Mouse (Mus musculus): ENCODE results near the gene Pkd1l1. TPM values are rescaled to one million over a fixed set of nuclear protein-coding genes. Genes with fewer than 3 reads are reported as not detected.

Gene Pkd1l1
- polyA plus RNA-seq, 1 experiment from 2014 or later: 0.19 TPM

GRCm38 (mm10) chr11:8862426-8862825 lies 110.6 kb downstream of the Pkd1l1 start:
- H3K9me3 ChIP-seq (ENCODE audit: control insufficient read depth, low read length): no peaks in the 10 kb centered on the region
- H3K4me1 ChIP-seq (replicated peaks; ENCODE audit: control insufficient read depth, insufficient read depth): no peaks in the 10 kb centered on the region
- H3K4me2 ChIP-seq (replicated peaks; ENCODE audit: low read depth): no peak overlapping the region
- DNase-seq (ENCODE audit: low spot score) (no peak), ATAC-seq (ENCODE audit: low FRiP score, low TSS enrichment) (no peak)
- H3K36me3 ChIP-seq (ENCODE audit: control insufficient read depth, insufficient read depth, low read length): no peaks in the 10 kb centered on the region
- TF ChIP-seq EP300 (optimal IDR thresholded peaks at IDR 0.05): no peak
- no peak for TF ChIP-seq CTCF (IDR thresholded peaks at IDR 0.05; ENCODE audit: low read depth)
- no peak overlapping the region for H3K4me3 ChIP-seq (ENCODE audit: low read depth, low read length)
- H3K9ac ChIP-seq (ENCODE audit: low read length): no peak overlapping the region
- 84% methylated on average over 4 of the region's 4 CpGs for WGBS
- no peak overlapping the region for H3K27ac ChIP-seq (replicated peaks)
- no peaks in the 10 kb centered on the region for H3K27me3 ChIP-seq (ENCODE audit: control insufficient read depth, insufficient read depth, low read length)

- Histone ChIP-seq H3K4me2 (replicated peaks; ENCODE audit: low read depth) (no peak overlapping the region), H3K27ac (replicated peaks) (no peak overlapping the region), H3K4me3 (ENCODE audit: low read depth, low read length) (no peak overlapping the region), H3K9me3 (ENCODE audit: control insufficient read depth, low read length) (no peaks in the 10 kb centered on the region), H3K4me1 (replicated peaks; ENCODE audit: control insufficient read depth, insufficient read depth) (no peaks in the 10 kb centered on the region), H3K36me3 (ENCODE audit: control insufficient read depth, insufficient read depth, low read length) (no peaks in the 10 kb centered on the region), H3K9ac (ENCODE audit: low read length) (no peak overlapping the region), H3K27me3 (ENCODE audit: control insufficient read depth, insufficient read depth, low read length) (no peaks in the 10 kb centered on the region)
- ATAC-seq (ENCODE audit: low FRiP score, low TSS enrichment) (no peak), DNase-seq (ENCODE audit: low spot score) (no peak)
- TF ChIP-seq EP300 (optimal IDR thresholded peaks at IDR 0.05) (no peak), CTCF (IDR thresholded peaks at IDR 0.05; ENCODE audit: low read depth) (no peak)
- 87% methylated on average over 4 of the region's 4 CpGs for WGBS
Observed at GRCm38 (mm10) chr11:8861978-8862377, 111.1 kb downstream of the Pkd1l1 start.

- DNase-seq (ENCODE audit: low spot score) (no peak), ATAC-seq (ENCODE audit: low FRiP score, low TSS enrichment) (no peak)
- WGBS: 38% methylated on average over 3 of the region's 3 CpGs
- no peak overlapping the region for H3K9ac ChIP-seq (ENCODE audit: low read length)
- no peaks in the 10 kb centered on the region for H3K36me3 ChIP-seq (ENCODE audit: control insufficient read depth, insufficient read depth, low read length)
- no peak for TF ChIP-seq EP300 (optimal IDR thresholded peaks at IDR 0.05)
- peak; percentile 59 for TF ChIP-seq CTCF (IDR thresholded peaks at IDR 0.05; ENCODE audit: low read depth)
- no peaks in the 10 kb centered on the region for H3K27me3 ChIP-seq (ENCODE audit: control insufficient read depth, insufficient read depth, low read length)
- H3K27ac ChIP-seq (replicated peaks): no peak overlapping the region
- H3K4me1 ChIP-seq (replicated peaks; ENCODE audit: control insufficient read depth, insufficient read depth): no peaks in the 10 kb centered on the region
- no peak overlapping the region for H3K4me2 ChIP-seq (replicated peaks; ENCODE audit: low read depth)
- no peaks in the 10 kb centered on the region for H3K9me3 ChIP-seq (ENCODE audit: control insufficient read depth, low read length)
- no peak overlapping the region for H3K4me3 ChIP-seq (ENCODE audit: low read depth, low read length)
Observed at GRCm38 (mm10) chr11:8860878-8861277, 112.2 kb downstream of the Pkd1l1 start.

GRCm38 (mm10) chr11:8859868-8860267 lies 113.2 kb downstream of the Pkd1l1 start:
- DNase-seq (ENCODE audit: low spot score) (peak; percentile 80), ATAC-seq (ENCODE audit: low FRiP score, low TSS enrichment) (no peak)
- H3K9me3 ChIP-seq (ENCODE audit: control insufficient read depth, low read length): no peaks in the 10 kb centered on the region
- H3K9ac ChIP-seq (ENCODE audit: low read length): no peak overlapping the region
- no peak overlapping the region for H3K4me3 ChIP-seq (ENCODE audit: low read depth, low read length)
- H3K4me1 ChIP-seq (replicated peaks; ENCODE audit: control insufficient read depth, insufficient read depth): no peaks in the 10 kb centered on the region
- WGBS: 15% methylated on average over 5 of the region's 5 CpGs
- H3K27ac ChIP-seq (replicated peaks): no peak overlapping the region
- no peaks in the 10 kb centered on the region for H3K36me3 ChIP-seq (ENCODE audit: control insufficient read depth, insufficient read depth, low read length)
- no peaks in the 10 kb centered on the region for H3K27me3 ChIP-seq (ENCODE audit: control insufficient read depth, insufficient read depth, low read length)
- TF ChIP-seq CTCF (IDR thresholded peaks at IDR 0.05; ENCODE audit: low read depth) (peak; percentile 84), EP300 (optimal IDR thresholded peaks at IDR 0.05) (no peak)
- no peak overlapping the region for H3K4me2 ChIP-seq (replicated peaks; ENCODE audit: low read depth)

- Histone ChIP-seq H3K27ac (replicated peaks) (no peak overlapping the region), H3K4me2 (replicated peaks; ENCODE audit: low read depth) (no peak overlapping the region), H3K9me3 (ENCODE audit: control insufficient read depth, low read length) (no peaks in the 10 kb centered on the region), H3K27me3 (ENCODE audit: control insufficient read depth, insufficient read depth, low read length) (no peaks in the 10 kb centered on the region), H3K36me3 (ENCODE audit: control insufficient read depth, insufficient read depth, low read length) (no peaks in the 10 kb centered on the region), H3K9ac (ENCODE audit: low read length) (no peak overlapping the region), H3K4me1 (replicated peaks; ENCODE audit: control insufficient read depth, insufficient read depth) (no peaks in the 10 kb centered on the region), H3K4me3 (ENCODE audit: low read depth, low read length) (no peak overlapping the region)
- DNase-seq (ENCODE audit: low spot score) (no peak), ATAC-seq (ENCODE audit: low FRiP score, low TSS enrichment) (no peak)
- TF ChIP-seq CTCF (IDR thresholded peaks at IDR 0.05; ENCODE audit: low read depth): no peak
- TF ChIP-seq EP300 (optimal IDR thresholded peaks at IDR 0.05): no peak
- whole genome bisulfite sequencing: 67% methylated on average over 3 of the region's 3 CpGs
Observed at GRCm38 (mm10) chr11:8859041-8859440, 114.0 kb downstream of the Pkd1l1 start.

- Histone ChIP-seq H3K9me3 (ENCODE audit: control insufficient read depth, low read length) (no peaks in the 10 kb centered on the region), H3K4me2 (replicated peaks; ENCODE audit: low read depth) (no peak overlapping the region), H3K27ac (replicated peaks) (no peak overlapping the region), H3K27me3 (ENCODE audit: control insufficient read depth, insufficient read depth, low read length) (no peaks in the 10 kb centered on the region), H3K36me3 (ENCODE audit: control insufficient read depth, insufficient read depth, low read length) (no peaks in the 10 kb centered on the region), H3K9ac (ENCODE audit: low read length) (no peak overlapping the region), H3K4me3 (ENCODE audit: low read depth, low read length) (no peak overlapping the region), H3K4me1 (replicated peaks; ENCODE audit: control insufficient read depth, insufficient read depth) (no peaks in the 10 kb centered on the region)
- DNase-seq (ENCODE audit: low spot score) (no peak), ATAC-seq (ENCODE audit: low FRiP score, low TSS enrichment) (no peak)
- TF ChIP-seq EP300 (optimal IDR thresholded peaks at IDR 0.05) (no peak), CTCF (IDR thresholded peaks at IDR 0.05; ENCODE audit: low read depth) (peak; percentile 23)
- WGBS: 65% methylated on average over 5 of the region's 5 CpGs
Observed at GRCm38 (mm10) chr11:8856125-8856524, 116.9 kb downstream of the Pkd1l1 start.
